Mouse (Mus musculus) retina, postnatal 7 days (tissue): Measurements from ENCODE around the gene Itpkb.

ENCODE experiments used
- DNase-seq: peaks from one replicate; pipeline ENCODE4 v3.0.0-alpha.2; 2012; ENCODE audit warnings: low read depth, low spot score

Itpkb gene

DNA sequence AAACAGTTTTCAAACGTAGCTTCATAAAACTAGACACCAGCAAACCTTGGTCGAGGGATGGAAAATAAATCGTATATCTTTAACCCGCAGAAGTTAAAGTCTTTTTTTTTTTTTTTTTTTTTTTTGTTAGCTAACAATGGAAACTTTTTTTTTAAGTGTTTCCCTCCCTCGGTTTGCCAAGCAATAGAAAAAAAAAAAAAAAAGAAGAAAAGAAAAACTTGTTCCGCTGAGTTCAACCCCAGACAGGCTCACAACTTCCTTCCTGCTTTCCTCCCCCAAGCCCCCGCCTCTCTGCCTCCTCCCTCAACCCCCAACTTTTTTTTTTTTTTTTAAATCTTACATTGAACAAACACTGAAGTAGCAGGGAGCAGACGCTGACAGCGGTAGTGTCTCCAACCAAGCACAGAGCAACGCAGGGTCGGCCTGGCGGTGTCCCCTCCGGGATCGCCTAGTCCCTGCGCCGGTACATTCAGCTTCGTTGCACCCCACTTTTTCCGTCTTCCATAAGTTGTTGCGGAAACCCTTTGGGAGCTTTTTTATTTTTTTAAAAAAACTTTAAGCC lies at the start of gene Itpkb:
TSS of gene Itpkb (plus strand) at position 341 of the 562 bp plus-strand sequence.
- no peak for DNase-seq

DNA sequence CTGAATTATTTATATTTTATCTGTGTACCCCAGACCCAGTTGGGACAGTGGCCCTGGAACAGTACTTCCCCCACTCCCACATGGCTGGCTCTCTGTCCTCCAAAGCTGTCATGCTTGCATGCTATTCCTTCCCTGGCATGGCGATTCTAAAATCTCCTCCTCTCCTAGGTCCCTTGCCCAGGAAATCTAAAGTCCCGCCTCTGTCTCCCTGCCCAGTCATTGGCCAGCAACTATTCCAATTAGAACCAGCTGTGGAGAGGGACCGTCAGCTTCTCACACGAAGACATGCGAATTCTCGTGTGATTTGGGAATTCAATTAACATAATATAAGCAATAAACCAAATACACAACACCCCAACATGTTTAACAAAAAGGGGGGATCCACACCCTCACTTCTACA lies 47.7 kb upstream of the Itpkb start:
- DNase-seq, result no peak

DNA sequence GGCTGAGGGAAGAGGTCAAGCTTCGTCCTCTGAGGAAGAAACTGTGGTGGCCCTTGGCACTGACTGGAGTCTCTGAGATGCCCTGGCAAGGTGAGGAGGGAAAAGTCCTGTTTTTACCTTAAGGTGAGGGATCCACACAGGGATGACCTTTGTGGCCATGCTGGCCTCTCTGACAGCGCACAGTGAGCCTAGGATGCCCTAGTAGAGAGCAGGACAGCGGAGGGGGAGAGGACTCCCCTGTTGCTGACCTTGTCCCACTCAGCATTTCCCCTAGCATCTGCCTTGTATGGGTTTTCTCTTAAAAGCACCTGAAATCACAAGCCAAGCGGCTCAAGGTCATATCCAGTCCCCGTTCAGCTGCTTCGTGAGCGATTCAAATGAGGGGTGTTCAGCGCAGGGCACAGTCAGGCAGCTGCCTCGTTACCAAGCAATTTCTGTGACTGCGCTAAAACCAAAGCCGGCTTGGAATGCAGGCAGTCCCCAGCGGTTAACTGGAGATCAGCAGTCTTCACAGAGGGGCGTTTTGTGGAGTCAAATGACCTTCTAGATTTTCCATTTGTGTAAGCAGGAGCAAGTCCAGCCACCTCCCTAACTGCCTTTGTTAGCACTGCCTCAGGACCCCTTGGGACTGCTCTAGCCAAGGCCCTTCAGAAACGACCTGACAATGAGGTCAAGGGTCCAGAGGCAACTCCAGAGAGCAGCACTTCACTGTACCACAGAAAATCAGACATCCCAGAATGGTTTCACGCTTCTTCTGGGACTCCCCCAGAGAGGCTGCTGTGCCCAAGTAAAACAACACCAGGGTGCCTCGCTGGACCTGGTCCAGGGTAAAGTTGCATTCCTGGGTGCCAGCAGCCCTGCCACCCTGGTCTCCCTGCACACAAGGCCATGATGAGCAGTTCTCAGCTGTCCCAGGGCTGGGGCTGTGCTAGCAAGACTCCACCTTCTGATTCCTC lies 46.2 kb upstream of the Itpkb start:
- no peak for DNase-seq

DNA sequence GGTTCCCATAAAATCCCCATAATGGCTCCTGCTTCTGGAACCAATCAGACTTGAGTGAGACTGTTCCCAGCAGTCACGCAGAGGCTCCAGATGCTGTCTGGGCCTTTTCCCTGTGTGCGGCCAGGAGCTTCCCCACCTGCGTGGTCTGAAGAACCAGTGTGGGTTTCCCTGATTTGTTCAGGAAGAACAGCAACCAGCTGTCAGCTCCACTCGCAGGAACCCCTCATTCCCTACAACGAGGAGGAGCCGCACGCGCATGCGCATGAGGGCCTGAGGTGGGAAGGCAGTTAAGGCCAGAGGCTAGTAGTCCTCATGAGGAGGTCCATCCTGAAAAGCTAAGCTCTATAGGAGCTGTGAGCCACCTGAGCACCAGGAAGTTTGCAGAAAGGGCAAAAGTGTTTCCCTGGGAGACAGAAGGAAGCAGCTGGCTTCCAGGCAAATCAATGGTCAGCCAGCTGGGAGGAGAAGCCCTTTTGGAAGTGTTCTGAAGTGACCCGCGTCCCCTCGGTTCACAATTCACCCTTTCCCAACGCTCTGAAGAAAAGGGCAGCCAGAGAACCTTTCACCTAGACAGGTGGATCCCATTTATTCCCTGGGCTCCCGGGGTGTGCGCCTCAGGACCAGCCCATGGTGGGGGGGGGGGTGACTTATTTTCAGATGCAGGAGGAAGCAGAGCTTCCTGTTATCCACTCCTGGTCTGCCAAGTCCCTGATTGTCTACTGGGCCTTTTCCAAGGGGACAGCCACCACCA lies 44.0 kb upstream of the Itpkb start:
- no peak for DNase-seq

DNA sequence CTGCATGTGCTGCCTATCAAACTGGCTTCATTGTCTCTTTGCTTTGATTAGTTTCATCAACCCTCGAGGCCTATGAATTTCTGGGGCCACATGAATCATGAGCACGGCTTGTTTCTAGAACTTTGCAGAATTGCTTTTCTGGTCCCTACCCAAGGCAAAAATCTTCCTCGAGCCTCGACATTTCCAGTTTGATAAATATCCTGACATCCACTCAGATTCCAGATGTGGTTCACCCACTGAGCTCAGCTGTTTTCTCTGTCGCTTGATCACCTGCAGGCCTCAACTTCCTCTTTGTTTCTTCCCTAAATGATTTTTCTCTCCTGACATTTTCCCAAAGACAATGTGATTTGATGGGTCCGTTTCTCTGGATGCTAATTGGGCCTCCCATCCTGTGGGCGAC lies 42.1 kb upstream of the Itpkb start:
- no peak for DNase-seq

DNA sequence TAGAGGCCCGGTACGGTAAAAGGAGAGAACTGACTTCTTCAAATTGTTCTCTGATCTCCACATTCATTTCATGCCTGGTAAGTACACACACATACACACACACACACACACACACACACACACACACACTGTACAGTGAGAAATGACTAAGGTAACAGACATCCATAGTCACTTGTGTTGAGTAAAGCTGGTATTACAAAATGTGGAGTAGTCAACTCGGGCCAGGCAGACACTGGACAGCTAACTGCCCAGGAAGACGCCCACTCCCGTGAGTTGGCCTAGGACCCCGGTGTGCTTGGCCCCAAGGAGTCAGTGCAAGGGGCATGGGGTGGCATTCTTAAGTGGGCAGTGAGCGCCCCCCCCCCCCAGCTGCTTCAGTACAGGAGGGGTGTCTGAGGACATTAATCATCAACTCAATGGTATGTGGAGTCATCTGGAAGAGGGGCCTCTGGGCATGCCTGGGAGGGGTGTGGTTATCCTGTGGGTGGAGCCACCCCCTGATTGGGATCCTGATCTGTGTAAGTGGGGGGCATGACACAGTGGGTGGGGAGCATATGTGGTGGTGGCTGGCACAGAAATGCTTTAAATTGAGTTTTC lies 41.3 kb upstream of the Itpkb start:
- no peak for DNase-seq

DNA sequence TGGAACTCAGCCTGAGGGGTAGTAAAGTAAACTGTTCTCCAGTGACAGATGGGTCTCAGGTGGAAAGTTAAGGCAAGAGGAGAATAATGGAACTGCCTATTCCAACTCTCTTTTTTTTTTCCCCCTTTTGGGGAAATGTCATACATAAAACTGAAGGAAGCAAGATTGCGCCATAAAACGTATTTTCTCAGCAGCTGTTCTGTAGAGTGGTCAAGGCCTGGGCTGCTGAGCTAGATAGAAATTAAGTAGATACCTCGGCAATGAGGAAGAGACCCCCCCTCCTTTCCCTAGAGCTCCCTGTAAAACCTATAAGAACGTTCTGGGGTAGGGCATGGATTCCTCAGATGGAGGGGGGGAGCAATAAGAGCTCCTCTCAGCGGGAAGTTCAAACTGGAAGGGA lies 40.5 kb upstream of the Itpkb start:
- DNase-seq, result no peak

DNA sequence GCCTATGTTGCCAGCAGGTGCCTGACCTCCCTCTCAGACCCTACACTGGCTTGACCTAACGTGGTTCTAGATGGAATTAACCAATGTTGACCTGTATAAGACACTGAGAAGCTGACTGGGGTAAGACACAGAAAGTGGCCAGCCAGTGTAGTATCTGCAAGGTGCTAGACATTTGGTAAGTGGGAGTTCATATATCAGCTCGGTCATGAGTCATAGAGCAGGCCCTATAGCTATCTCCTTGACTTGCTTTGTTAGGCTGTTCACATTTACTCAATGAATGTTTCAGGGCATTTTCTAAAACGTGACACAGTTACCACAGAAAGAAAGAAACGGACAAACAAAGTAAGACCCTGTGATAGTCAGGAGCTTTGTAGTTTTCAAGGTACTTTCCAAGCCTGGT lies 39.9 kb upstream of the Itpkb start:
- no peak for DNase-seq

DNA sequence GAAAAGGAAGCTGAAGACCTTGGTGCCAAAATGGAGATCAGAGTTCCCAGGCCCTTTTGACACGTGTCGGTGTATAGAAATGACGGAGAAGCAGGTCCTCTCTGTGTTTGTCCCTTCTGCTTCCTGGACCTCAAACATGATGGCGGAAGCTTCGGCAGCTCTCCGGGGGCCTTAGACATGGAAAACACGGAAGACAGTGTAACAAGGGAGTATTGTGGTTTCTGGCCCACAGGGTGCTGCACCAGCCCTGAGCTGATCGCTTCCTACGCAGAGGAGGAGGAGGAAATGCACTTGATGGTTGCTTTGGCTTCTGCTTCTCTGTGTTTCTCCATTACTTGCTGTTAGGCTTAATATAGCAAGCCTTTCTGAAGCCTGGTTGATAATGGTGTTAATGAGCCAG lies 34.2 kb upstream of the Itpkb start:
- no peak for DNase-seq

DNA sequence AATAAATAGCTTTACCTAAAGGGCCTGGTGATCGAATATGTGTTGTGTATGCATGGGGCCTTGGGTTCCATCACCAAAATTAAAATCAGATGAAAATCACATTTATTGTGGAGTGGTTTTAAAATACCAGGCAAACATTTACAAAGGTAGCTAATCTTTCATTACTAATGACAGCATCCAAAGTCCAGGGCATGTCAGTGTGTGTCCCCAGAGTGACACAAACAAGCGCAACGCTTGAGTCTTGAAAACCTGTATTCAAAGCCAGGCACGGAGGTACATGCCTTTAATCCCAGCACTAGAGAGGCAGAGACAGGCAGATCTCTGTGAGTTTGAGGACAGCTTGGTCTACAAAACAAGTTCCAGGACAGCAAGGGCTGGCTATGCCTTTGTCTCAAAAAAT lies 30.6 kb upstream of the Itpkb start:
- no peak for DNase-seq

DNA sequence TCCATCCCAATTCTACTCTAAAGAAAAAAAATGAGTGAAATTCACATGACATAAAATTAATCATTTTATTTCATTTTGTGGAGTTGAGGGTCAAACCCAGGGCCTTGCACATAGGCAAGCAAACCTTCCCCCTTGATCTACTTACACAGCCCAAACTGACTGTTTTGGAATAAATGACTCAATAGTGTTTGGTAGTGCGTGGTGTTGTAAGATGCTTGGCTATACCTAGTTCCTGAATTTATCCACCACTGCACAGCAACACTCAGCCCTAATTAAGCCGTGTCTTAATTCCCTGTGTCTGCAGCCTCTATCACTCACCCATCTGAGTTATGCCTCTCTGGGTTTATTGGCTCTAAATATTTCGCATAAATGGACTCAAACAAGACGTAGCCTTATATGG lies 30.0 kb upstream of the Itpkb start:
- DNase-seq, result no peak

DNA sequence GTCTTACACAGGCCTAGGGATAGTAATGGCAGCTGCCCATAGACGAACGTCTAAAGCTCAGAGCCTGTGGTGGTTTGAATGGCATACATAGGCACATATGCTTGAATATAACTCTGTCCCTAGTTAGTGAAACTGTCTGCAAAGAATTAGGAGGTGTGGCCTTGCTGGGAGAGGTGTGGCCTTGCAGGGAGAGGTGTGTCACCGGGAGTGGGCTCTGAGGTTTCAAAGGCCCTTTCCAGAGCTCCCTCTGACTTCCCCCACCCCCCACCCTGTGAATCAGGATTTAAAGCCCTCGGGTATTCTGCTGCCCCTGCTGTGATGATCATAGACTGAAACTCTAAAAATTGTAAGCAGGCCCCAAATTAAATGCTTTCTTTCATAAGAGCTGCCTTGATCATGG lies 29.3 kb upstream of the Itpkb start:
- no peak for DNase-seq

DNA sequence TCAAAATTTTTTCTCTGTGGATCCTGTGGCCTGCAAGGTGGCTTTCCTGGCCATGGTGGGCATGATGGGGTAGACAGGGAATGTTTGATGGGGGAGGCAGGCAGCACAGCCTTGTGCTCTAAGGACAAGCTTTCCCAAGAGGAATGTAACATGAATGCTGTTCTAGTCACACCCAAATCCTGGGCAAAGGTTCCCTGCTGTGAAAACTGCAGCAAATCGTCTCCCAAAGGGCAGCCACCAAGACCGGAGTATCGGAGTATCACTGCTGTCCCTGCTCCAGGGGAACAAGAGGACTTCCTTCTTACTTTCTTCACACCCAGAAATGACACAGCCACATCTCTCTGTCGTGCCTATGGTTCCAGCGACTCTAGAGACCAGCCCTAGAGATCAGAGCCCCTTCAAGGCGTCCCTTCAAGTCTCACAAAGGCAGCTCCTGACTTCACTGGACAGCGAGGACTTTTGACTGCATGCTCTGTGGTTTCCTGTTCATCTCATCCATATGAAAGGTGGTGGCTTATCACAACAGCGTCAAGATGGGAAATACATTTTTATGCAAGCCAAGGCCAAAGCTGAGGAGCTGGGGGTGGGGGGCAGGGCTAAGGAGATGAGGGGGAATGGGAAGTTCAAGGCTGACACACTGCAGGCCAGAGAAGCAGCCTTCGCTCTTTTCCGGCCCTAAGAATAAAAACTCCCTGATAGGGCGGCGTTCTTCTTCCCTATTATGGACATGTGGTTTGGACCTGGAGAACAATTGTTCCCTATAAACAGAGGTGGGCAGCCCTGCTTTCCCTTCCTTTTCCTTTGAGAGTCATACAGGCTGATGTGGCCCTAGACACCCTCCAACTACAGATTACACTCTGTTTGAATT lies 27.8 kb upstream of the Itpkb start:
- DNase-seq, result no peak

DNA sequence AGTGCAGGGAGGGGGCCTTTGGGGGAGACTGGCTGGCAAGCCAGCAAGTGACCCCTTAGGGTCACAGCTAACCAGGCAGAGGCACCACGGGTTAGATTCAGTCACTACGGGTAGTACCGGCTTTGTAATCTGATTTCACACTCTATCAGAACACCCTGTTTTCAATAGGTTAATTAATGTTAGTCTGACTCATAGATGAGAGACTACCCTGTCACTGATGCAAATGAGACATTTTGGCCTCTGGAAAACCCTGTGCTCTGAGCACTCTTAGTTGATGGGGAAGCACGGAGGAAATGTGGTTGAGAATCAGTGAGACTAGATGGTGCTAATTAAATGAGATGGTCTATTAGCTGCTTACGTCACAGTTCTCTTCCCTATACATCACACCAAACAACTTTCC lies 26.7 kb upstream of the Itpkb start:
- DNase-seq, result no peak

DNA sequence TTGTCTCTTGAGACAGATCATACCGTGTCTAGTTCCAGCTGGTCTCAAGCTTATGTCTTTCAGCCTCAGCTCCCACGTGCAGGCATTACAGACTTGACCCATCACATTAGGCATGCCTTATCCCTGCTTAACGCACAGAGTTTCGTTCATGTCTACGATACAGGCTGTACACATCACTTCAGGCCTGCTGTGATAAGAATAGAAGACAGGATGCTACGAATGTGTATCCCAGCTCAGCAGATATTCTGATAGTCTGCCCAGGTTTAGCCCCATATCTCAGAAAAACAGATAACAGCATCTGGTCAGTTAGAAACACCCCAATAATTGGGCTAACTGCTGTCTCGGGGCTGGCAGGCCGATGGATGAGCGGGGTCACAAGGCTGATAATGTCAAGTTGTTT lies 23.4 kb upstream of the Itpkb start:
- no peak for DNase-seq

DNA sequence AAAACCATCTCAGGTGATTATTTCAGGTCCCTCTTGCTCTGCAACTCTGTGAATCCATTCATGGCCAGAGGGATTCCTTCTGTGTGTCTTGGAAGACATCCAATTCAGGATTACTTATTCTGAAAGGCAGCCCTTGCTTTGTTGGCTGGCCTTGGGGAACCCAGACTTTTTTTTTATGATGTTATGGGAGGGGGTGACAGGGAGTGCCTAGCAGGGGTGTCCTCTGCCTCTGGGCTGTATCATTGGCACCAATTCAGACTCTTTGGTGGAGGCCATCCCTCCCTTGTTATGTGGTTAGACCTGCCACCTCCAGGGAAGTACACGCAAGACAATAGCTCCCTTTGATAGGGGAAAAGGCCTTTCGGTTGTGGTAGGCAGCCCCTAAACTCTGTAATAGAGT lies 22.6 kb upstream of the Itpkb start:
- no peak for DNase-seq

DNA sequence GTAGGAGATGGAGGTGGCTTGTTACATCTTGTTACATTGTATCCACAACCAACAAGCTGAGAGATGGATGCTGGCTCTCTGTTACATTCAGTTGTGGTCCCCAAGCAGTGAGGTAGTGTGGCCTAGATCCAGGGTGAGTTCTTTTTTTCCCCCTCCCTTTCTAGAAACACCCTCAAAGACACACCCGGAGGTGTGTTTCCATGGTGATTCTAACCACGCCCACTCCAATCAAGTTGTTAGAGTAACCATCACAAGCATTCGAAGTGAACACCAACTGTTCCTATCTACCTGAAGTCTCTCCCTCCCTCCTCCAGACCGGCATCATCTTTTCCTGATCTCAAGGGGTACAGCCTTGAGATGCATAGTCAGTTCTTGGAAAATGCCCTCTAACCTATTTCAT lies 21.4 kb upstream of the Itpkb start:
- no peak for DNase-seq

DNA sequence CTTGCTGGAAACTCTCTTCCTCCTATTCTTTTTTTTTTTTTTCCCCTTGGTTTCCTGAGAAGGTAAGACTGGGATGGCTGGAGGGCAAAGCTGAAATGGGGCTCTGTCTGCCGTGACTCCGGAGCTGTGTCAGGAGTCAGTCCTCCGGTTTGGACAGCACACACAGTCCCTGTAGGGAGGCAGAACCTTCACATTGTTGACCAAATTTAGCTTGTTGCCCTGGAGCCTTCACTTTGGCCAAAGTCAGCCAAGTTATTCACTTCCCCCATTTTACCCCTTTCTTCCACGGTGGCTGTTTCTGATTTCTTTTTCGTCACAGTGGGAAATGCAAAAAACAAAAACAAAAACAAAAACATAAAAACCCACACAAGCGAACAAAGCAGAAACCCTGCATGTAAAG lies 18.0 kb upstream of the Itpkb start:
- DNase-seq, result no peak

DNA sequence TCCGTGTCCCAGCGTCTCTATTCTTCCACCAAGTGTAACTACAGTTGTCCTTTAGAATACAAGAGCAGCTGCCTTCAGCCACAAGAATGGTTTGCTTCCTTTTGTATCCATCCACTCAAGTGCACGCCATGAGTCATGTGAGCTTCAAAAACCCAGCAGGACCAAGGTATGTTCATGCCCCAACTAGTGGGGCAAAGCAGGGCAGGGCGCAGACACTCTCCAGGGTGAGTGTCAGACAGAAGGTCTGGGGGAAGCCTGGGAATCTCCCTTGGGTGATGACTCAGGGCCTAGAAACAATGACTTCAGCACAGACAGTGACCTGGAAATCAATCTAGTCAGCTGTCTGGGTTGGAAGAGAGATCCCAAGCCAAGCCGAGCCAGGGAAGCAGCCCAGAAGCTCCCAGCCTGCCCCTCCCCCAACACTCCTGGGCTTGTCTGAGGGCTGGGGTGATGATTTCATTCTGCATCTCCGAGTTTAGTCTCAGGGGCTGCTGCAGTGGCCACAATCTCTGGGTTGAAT lies 17.4 kb upstream of the Itpkb start:
- peak; percentile 36 for DNase-seq

DNA sequence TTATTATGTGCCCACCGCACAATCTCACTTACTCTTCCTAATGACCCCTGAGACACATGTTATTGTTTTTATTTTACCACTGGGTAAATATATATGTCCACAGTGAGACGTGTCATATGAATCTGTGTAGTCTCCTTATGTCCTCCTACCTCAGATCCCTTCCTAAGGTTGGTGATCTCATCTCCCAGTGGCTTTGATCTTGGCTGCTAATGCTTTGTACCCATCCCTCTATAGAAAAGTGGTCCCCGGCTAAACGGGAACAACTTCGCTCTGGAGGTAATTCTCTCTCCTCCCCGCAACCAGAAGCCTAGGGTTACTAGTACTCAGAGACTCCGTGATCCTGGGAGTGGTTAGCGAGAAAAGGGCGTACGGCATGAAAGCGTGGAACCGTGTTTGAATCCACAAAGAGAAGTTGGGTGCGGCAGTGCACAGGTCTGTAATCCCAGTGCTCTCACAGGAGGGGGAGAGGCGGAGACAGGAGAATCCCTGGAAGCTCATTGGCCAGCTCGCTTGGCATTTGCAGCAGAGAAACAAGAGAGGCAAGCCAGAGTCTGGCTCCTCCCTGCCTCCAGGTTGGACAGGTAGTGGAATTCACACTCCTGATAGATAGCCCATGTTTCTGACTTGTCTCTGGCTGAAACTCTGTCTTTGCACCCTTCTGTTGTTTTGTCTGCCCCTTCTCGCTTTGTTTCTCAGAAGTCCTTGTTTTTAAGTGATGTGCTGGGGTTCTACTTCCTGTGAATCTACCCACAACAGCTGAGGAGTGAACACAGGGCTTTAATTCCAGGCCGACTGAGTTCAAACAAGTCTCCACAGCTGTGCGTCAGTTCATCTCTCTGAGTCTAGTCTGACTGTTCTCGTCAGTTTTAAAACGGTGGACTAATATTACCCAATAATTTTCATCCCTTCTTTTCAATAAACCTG lies 16.5 kb upstream of the Itpkb start:
- no peak for DNase-seq
